Mouse (Mus musculus) forebrain, embryonic 15.5 days (tissue): ENCODE results near the gene Polg2. TPM values are rescaled to one million over a fixed set of nuclear protein-coding genes. Genes with fewer than 3 reads are reported as not detected.
"Not testable (repeated sequence)": the region's sequence is repeated elsewhere in the genome, so short reads cannot be mapped to it uniquely, and the experiment has no call there.

Experiments
- ATAC-seq: fragments of 200-750 bp; cut with Nextera tagmentation; replicated peaks from 2 replicates; pipeline ENCODE4 v1.8.0; 2017; ENCODE audit warnings: mild to moderate bottlenecking, moderate TSS enrichment, moderate library complexity
- H3K27ac ChIP-seq: fragments of 300-500 bp; sonication (generic); replicated peaks from 2 replicates; pipeline ENCODE4 v1.5.1; 2015; ENCODE audit warnings: mild to moderate bottlenecking, inconsistent platforms
- H3K27me3 ChIP-seq: fragments of 300-500 bp; sonication (generic); 2 replicates; pipeline ENCODE4 v1.6.1; 2015; ENCODE audit warnings: inconsistent platforms
- H3K36me3 ChIP-seq: fragments of 300-500 bp; sonication (generic); 2 replicates; pipeline ENCODE4 v1.6.1; 2015; ENCODE audit warnings: mild to moderate bottlenecking, inconsistent platforms
- H3K4me1 ChIP-seq: fragments of 300-500 bp; sonication (generic); 2 replicates; pipeline ENCODE4 v1.6.1; 2015; ENCODE audit warnings: inconsistent platforms
- H3K4me2 ChIP-seq: fragments of 300-500 bp; sonication (generic); replicated peaks from 2 replicates; pipeline ENCODE4 v1.6.1; 2015; ENCODE audit warnings: mild to moderate bottlenecking, inconsistent platforms
- H3K4me3 ChIP-seq: fragments of 300-500 bp; sonication (generic); 2 replicates; pipeline ENCODE4 v1.5.1; 2015; ENCODE audit warnings: mild to moderate bottlenecking, inconsistent platforms
- H3K9ac ChIP-seq: fragments of 300-500 bp; sonication (generic); replicated peaks from 2 replicates; pipeline ENCODE4 v1.6.1; 2015; ENCODE audit warnings: mild to moderate bottlenecking, inconsistent platforms
- H3K9me3 ChIP-seq: fragments of 300-500 bp; sonication (generic); 2 replicates; pipeline ENCODE4 v1.6.1; 2016; ENCODE audit warnings: inconsistent platforms
- WGBS: fragments of 180-500 bp; shearing (Covaris S2); methylation state at CpG from one replicate; pipeline ENCODE4 v1.1.7; 2015; ENCODE audit warnings: mixed read lengths; 5-methylcytosine and 5-hydroxymethylcytosine counted together
- polyA plus RNA-seq: library from polyadenylated mRNA; unstranded; fragments of >200 nt; fragmentation: Nextera tagmentation; extraction: Ambion mirVana; gene quantifications from 2 replicates; pipeline ENCODE4 v1.2.1, GENCODE M21; 2015

Polg2 gene
- polyA plus RNA-seq, 1 experiment from 2014 or later: 11.0 TPM

DNA sequence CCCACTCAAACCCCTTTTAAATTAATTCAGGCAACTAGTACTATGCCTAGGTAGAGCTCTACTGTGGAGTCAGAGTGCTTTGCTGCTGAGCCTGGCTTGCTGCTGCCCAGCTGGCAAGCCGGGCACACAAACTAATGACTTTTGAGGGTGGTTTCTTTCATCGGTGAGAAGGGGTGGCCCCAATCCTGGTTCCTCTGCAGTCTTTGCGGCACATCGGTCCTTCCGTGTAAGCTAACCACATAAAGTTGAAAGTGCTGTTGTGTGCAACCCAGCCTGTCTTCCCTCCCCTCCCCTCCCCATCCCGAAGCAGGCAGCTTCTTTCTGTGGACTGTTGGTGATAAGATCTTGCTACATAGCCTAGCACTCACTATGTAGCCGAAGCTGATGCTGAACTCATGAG, 27.2 kb downstream of the Polg2 start:
- H3K36me3 ChIP-seq: no peaks in the 10 kb centered on the region
- no peak overlapping the region for H3K4me3 ChIP-seq

GRCm38 (mm10) chr11:106751039-106752018, 28.0 kb downstream of the Polg2 start, which contains the start of gene Milr1:
TSS of gene Milr1 (plus strand) at chr11:106751226.
- H3K27me3 ChIP-seq: no peaks in the 10 kb centered on the region
- H3K4me2 ChIP-seq: no peak within 1 kb of the TSS
- no peak for ATAC-seq
- 91% methylated on average over 17 of the region's 17 CpGs for WGBS
- H3K4me3 ChIP-seq: no peak within 1 kb of the TSS
- H3K9me3 ChIP-seq: 0 out of 2 replicates have a peak, but pooled peaks cover 2% of the 10 kb centered on the region
- H3K9ac ChIP-seq: no peak within 1 kb of the TSS
- no peaks in the 10 kb centered on the region for H3K36me3 ChIP-seq
- H3K4me1 ChIP-seq: no peaks in the 10 kb centered on the region
- no peak within 1 kb of the TSS for H3K27ac ChIP-seq

More for the DNA sequence above, 27.2 kb downstream of the Polg2 start:
- Histone ChIP-seq H3K9ac (no peak overlapping the region), H3K9me3 (0 out of 2 replicates have a peak, but pooled peaks cover 2% of the 10 kb centered on the region), H3K27ac (no peak overlapping the region), H3K4me1 (no peaks in the 10 kb centered on the region), H3K4me2 (no peak overlapping the region), H3K27me3 (no peaks in the 10 kb centered on the region)
- 91% methylated on average over 7 of the region's 7 CpGs for WGBS
- no peak for ATAC-seq

DNA sequence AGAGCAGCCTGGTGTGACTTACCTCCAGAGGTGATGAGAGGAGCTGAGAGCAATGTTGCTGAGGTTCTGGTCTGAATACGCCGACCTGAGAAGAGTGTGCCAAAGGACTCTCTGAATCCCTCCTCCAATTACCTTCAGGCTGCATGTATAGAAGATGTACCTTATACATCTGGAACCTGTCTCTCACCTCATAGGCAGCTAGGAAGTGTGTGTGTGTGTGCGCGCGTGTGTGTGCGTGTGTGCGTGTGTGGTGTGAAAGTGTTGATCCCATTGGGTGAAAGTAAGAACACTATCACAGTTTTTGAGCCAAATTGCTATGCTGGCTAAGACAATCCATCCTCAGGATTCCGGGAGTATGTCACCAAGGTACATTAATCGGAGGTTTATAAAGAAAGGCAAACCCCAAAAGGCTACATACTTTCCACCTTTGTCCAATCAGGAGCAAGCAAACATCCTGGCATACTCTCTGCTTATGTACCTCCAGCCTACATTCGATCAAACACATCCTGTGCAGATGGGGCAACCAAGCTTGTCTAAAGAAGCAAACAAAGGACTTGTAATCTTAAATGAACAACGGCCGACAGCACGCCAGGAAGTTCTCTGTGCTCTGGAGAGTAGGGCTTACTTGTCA, 29.1 kb downstream of the Polg2 start, which contains the start of gene Pecam1:
TSS of gene Pecam1 (minus strand) at position 508 of the 631 bp plus-strand sequence.
- 87% methylated on average over 13 of the region's 13 CpGs for WGBS

GRCm38 (mm10) chr11:106749557-106750120, 29.7 kb downstream of the Polg2 start:
- not testable (repeated sequence) for H3K4me3 ChIP-seq, H3K9me3 ChIP-seq, ATAC-seq, H3K4me1 ChIP-seq, H3K9ac ChIP-seq, H3K36me3 ChIP-seq, H3K4me2 ChIP-seq, H3K27ac ChIP-seq, H3K27me3 ChIP-seq
- 92% methylated on average over 7 of the region's 7 CpGs for WGBS

More for the DNA sequence above, 29.1 kb downstream of the Polg2 start, which contains the start of gene Pecam1:
- H3K27me3 ChIP-seq: no peaks in the 10 kb centered on the region
- no peak within 1 kb of the TSS for H3K9ac ChIP-seq
- H3K9me3 ChIP-seq: 0 out of 2 replicates have a peak, but pooled peaks cover 2% of the 10 kb centered on the region
- no peak within 1 kb of the TSS for H3K4me3 ChIP-seq
- H3K4me1 ChIP-seq: no peaks in the 10 kb centered on the region
- no peak within 1 kb of the TSS for H3K27ac ChIP-seq
- H3K36me3 ChIP-seq: no peaks in the 10 kb centered on the region
- H3K4me2 ChIP-seq: no peak within 1 kb of the TSS
- no peak for ATAC-seq

GRCm38 (mm10) chr11:106744949-106745348, 34.4 kb downstream of the Polg2 start:
- Histone ChIP-seq H3K9ac (no peak overlapping the region), H3K4me3 (no peak overlapping the region), H3K9me3 (0 out of 2 replicates have a peak, but pooled peaks cover 2% of the 10 kb centered on the region), H3K27ac (no peak overlapping the region), H3K36me3 (no peaks in the 10 kb centered on the region), H3K4me2 (no peak overlapping the region), H3K27me3 (no peaks in the 10 kb centered on the region), H3K4me1 (peaks cover 3% of the 10 kb centered on the region)
- ATAC-seq: no peak
- WGBS: 91% methylated on average over 5 of the region's 5 CpGs

- Histone ChIP-seq H3K36me3 (no peaks in the 10 kb centered on the region), H3K27ac (no peak overlapping the region), H3K27me3 (no peaks in the 10 kb centered on the region), H3K4me2 (no peak overlapping the region), H3K4me1 (peaks cover 8% of the 10 kb centered on the region), H3K4me3 (no peak overlapping the region), H3K9ac (no peak overlapping the region), H3K9me3 (no peaks in the 10 kb centered on the region)
- no peak for ATAC-seq
- WGBS: 48% methylated on average over 6 of the region's 6 CpGs
These were observed 36.9 kb downstream of the Polg2 start for GRCm38 (mm10) chr11:106742388-106742841.

DNA sequence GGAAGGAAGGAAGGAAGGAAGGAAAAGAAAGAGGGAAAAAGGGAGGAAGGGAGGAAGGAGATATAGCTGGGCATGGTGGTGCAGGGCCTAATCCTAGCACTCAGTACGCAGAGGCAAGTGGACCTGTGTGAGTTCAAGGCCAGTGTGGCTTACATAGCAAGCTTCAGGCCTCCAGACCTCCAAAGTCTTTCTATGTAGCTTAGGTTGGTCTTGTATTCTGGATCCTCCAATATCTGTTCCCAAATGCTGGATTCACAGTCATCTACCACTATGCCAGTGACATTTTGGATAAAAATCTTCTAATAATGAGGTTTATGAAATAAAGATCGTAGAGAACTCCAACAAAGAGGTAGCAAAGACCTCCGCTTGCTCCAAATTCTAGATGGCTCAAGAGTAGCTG, 37.5 kb downstream of the Polg2 start:
- Histone ChIP-seq H3K4me3 (no peak overlapping the region), H3K9me3 (no peaks in the 10 kb centered on the region), H3K36me3 (no peaks in the 10 kb centered on the region), H3K27me3 (no peaks in the 10 kb centered on the region), H3K9ac (no peak overlapping the region), H3K4me1 (peaks cover 14% of the 10 kb centered on the region), H3K27ac (no peak overlapping the region), H3K4me2 (no peak overlapping the region)
- 91% methylated on average over 3 of the region's 3 CpGs for WGBS
- ATAC-seq: no peak

GRCm38 (mm10) chr11:106741232-106741631, 38.1 kb downstream of the Polg2 start:
- Histone ChIP-seq H3K36me3 (no peaks in the 10 kb centered on the region), H3K27ac (no peak overlapping the region), H3K4me2 (no peak overlapping the region), H3K4me1 (peaks cover 18% of the 10 kb centered on the region), H3K4me3 (no peak overlapping the region), H3K9ac (no peak overlapping the region), H3K9me3 (no peaks in the 10 kb centered on the region), H3K27me3 (no peaks in the 10 kb centered on the region)
- ATAC-seq: no peak
- 24% methylated on average over 6 of the region's 6 CpGs for WGBS

- H3K4me2 ChIP-seq, H3K4me3 ChIP-seq, H3K36me3 ChIP-seq, ATAC-seq, H3K27ac ChIP-seq, H3K27me3 ChIP-seq, H3K9ac ChIP-seq, H3K9me3 ChIP-seq: not testable (repeated sequence)
- H3K4me1 ChIP-seq: peaks cover 18% of the 10 kb centered on the region
- 89% methylated on average over 8 of the region's 8 CpGs for WGBS
These were observed 38.6 kb downstream of the Polg2 start for GRCm38 (mm10) chr11:106740724-106741123.

GRCm38 (mm10) chr11:106739116-106739515, 40.2 kb downstream of the Polg2 start:
- Histone ChIP-seq H3K9me3 (no peaks in the 10 kb centered on the region), H3K36me3 (no peaks in the 10 kb centered on the region), H3K4me2 (no peak overlapping the region), H3K4me3 (no peak overlapping the region), H3K9ac (no peak overlapping the region), H3K27ac (no peak overlapping the region), H3K27me3 (no peaks in the 10 kb centered on the region), H3K4me1 (peaks cover 18% of the 10 kb centered on the region)
- 91% methylated on average over 2 of the region's 2 CpGs for WGBS
- no peak for ATAC-seq

- ATAC-seq: peak; percentile 70
- Histone ChIP-seq H3K9ac (peak overlapping the region; percentile 29), H3K27ac (peak overlapping the region; percentile 82), H3K9me3 (no peaks in the 10 kb centered on the region), H3K36me3 (no peaks in the 10 kb centered on the region), H3K27me3 (no peaks in the 10 kb centered on the region), H3K4me2 (peak overlapping the region; percentile 25; the same call in 1 of the 2 replicates), H3K4me1 (peaks cover 18% of the 10 kb centered on the region), H3K4me3 (no peak overlapping the region)
- WGBS: 6% methylated on average over 12 of the region's 12 CpGs
These were observed 42.1 kb downstream of the Polg2 start for GRCm38 (mm10) chr11:106737178-106737621.
